Mouse (Mus musculus) gastrocnemius, postnatal 10 days (tissue): ENCODE measurements around the gene Spag5. TPM values are rescaled to one million over a fixed set of nuclear protein-coding genes. Genes with fewer than 3 reads are reported as not detected.
A peak's percentile ranks its signal among the peaks of the same experiment; 100 is the strongest.
"Not testable (repeated sequence)": the region's sequence is repeated elsewhere in the genome, so short reads cannot be mapped to it uniquely, and the experiment has no call there.

Experiments used
- DNase-seq: peaks from one replicate; pipeline ENCODE4 v3.0.0; 2021; ENCODE audit warnings: mixed read lengths
- long read RNA-seq, 2 experiments: library from polyadenylated mRNA; stranded (forward); transcript quantifications; one replicate each; pipeline ENCODE4 v2.0.0; 2021
- total RNA-seq, 2 experiments: library from RNA; stranded (reverse); gene quantifications; 2 replicates each; pipeline ENCODE4 v1.2.3; 2021

Spag5 gene
- total RNA-seq = 10 to 100 TPM in 1 of 2 experiments, 1 to 10 TPM in 1; 7.1 to 11.3 TPM
- long read RNA-seq, experiment 1, partial matches to known transcripts = 0 of 4 reads
- long read RNA-seq, experiment 1, other reads (novel, unspliced or antisense) = 1 of 4 reads
- long read RNA-seq, experiment 2, partial matches to known transcripts = 4 of 8 reads
- long read RNA-seq, experiment 2, other reads (novel, unspliced or antisense) = 1 of 8 reads

GRCm38 (mm10) chr11:78301357-78302084 is at the start of gene Spag5:
Spag5 (plus strand) TSS chr11:78301529.
- peak; percentile 86 for DNase-seq

- DNase-seq = no peak
Measured at GRCm38 (mm10) chr11:78256618-78257017, 44.7 kb upstream of the Spag5 start.

- no peak for DNase-seq
Measured at GRCm38 (mm10) chr11:78260489-78261258, 40.7 kb upstream of the Spag5 start.

- peak; percentile 96 for DNase-seq
Measured at GRCm38 (mm10) chr11:78261380-78262352, 39.7 kb upstream of the Spag5 start, which contains the start of gene 2610507B11Rik. 2610507B11Rik (plus strand) TSS chr11:78261752.

GRCm38 (mm10) chr11:78262550-78262949 is 38.8 kb upstream of the Spag5 start:
- peak; percentile 49 for DNase-seq

GRCm38 (mm10) chr11:78265571-78265970 is 35.8 kb upstream of the Spag5 start:
- no peak for DNase-seq

GRCm38 (mm10) chr11:78271986-78272385 is 29.3 kb upstream of the Spag5 start:
- DNase-seq = no peak

- DNase-seq = no peak
Measured at GRCm38 (mm10) chr11:78275596-78275995, 25.7 kb upstream of the Spag5 start.

GRCm38 (mm10) chr11:78276169-78276568 is 25.2 kb upstream of the Spag5 start:
- DNase-seq = not testable (repeated sequence)

- DNase-seq = no peak
Measured at GRCm38 (mm10) chr11:78278853-78279252, 22.5 kb upstream of the Spag5 start.

- no peak for DNase-seq
Measured at GRCm38 (mm10) chr11:78279586-78279985, 21.7 kb upstream of the Spag5 start.

- DNase-seq = no peak
Measured at GRCm38 (mm10) chr11:78289146-78289763, 12.1 kb upstream of the Spag5 start.

- DNase-seq = no peak
Measured at GRCm38 (mm10) chr11:78290654-78291053, 10.7 kb upstream of the Spag5 start, which contains the start of gene BC030499. BC030499 (plus strand) TSS chr11:78290841.

- no peak for DNase-seq
Measured at GRCm38 (mm10) chr11:78294585-78294984, 6.7 kb upstream of the Spag5 start.

- no peak for DNase-seq
Measured at GRCm38 (mm10) chr11:78300917-78301316, 412 bp upstream of the Spag5 start.

GRCm38 (mm10) chr11:78305272-78305671 is 3.9 kb downstream of the Spag5 start:
- no peak for DNase-seq

GRCm38 (mm10) chr11:78310861-78311511 is 9.7 kb downstream of the Spag5 start:
- DNase-seq = no peak

GRCm38 (mm10) chr11:78313662-78314061 is 12.3 kb downstream of the Spag5 start:
- no peak for DNase-seq

GRCm38 (mm10) chr11:78318411-78318810 is 17.1 kb downstream of the Spag5 start:
- no peak for DNase-seq

GRCm38 (mm10) chr11:78322076-78322831 is 20.9 kb downstream of the Spag5 start:
- DNase-seq = peak; percentile 29
